Mouse (Mus musculus): ENCODE data around the gene Paqr6. TPM values are rescaled to one million over a fixed set of nuclear protein-coding genes. Genes with fewer than 3 reads are reported as not detected.
A peak's percentile ranks its signal among the peaks of the same experiment; 100 is the strongest.

The Paqr6 gene
- 1 to 10 TPM in 1 of 2 experiments, under 1 TPM in 1; 0.51 to 1.1 TPM for total RNA-seq (2021)
- long read RNA-seq, experiment 1, partial matches to known transcripts, result 0 of 1 reads
- long read RNA-seq, experiment 1, other reads (novel, unspliced or antisense), result 1 of 1 reads
- long read RNA-seq, experiment 2, result 0 reads

GRCm38 (mm10) chr3:88364337-88364736, at the start of gene Paqr6:
Gene Paqr6, plus strand, starts transcription at chr3:88364584.
- DNase-seq, result peak; percentile 61

- no peak for DNase-seq
These were observed 39.4 kb upstream of the Paqr6 start, which contains the start of gene Glmp for GRCm38 (mm10) chr3:88324951-88325405. Gene Glmp, plus strand, starts transcription at chr3:88325023.

GRCm38 (mm10) chr3:88328956-88329355, 35.4 kb upstream of the Paqr6 start:
- no peak for DNase-seq

- no peak for DNase-seq
These were observed 33.1 kb upstream of the Paqr6 start for GRCm38 (mm10) chr3:88331282-88331681.

- DNase-seq, result no peak
These were observed 30.2 kb upstream of the Paqr6 start for GRCm38 (mm10) chr3:88334029-88334658.

- DNase-seq, result no peak
These were observed 29.4 kb upstream of the Paqr6 start for GRCm38 (mm10) chr3:88334902-88335435.

- no peak for DNase-seq
These were observed 28.8 kb upstream of the Paqr6 start for GRCm38 (mm10) chr3:88335436-88336053.

- DNase-seq, result peak; percentile 96
These were observed 28.0 kb upstream of the Paqr6 start, which contains the start of the genes Tmem79 and Smg5 for GRCm38 (mm10) chr3:88336058-88337013. Gene Tmem79, minus strand, starts transcription at chr3:88336148. Gene Smg5, plus strand, starts transcription at chr3:88336260.

- DNase-seq, result no peak
These were observed 26.9 kb upstream of the Paqr6 start for GRCm38 (mm10) chr3:88337367-88338020.

GRCm38 (mm10) chr3:88338316-88338715, 26.1 kb upstream of the Paqr6 start:
- DNase-seq, result no peak

- DNase-seq, result no peak
These were observed 25.4 kb upstream of the Paqr6 start for GRCm38 (mm10) chr3:88339006-88339405.

- DNase-seq, result no peak
These were observed 13.7 kb upstream of the Paqr6 start for GRCm38 (mm10) chr3:88350732-88351131.

GRCm38 (mm10) chr3:88352907-88353306, 11.5 kb upstream of the Paqr6 start:
- no peak for DNase-seq

- peak; percentile 21 for DNase-seq
These were observed 9.8 kb upstream of the Paqr6 start for GRCm38 (mm10) chr3:88354396-88355165.

- DNase-seq, result no peak
These were observed 4.8 kb upstream of the Paqr6 start for GRCm38 (mm10) chr3:88359584-88359983.

GRCm38 (mm10) chr3:88359989-88360388, 4.4 kb upstream of the Paqr6 start:
- no peak for DNase-seq

- no peak for DNase-seq
These were observed 3.3 kb upstream of the Paqr6 start for GRCm38 (mm10) chr3:88361096-88361495.

- no peak for DNase-seq
These were observed 2.6 kb upstream of the Paqr6 start for GRCm38 (mm10) chr3:88361612-88362313.

GRCm38 (mm10) chr3:88363700-88364099, 684 bp upstream of the Paqr6 start:
- no peak for DNase-seq

Data from gastrocnemius, postnatal 25 days (tissue).